Mouse (Mus musculus): Measurements from ENCODE around the gene Fosl1. TPM values are rescaled to one million over a fixed set of nuclear protein-coding genes. Genes with fewer than 3 reads are reported as not detected.

The Fosl1 gene
- polyA plus RNA-seq, 1 experiment from 2014 or later: not detected

GRCm38 (mm10) chr19:5448354-5449150, 1.2 kb downstream of the Fosl1 start:
- no peak for ATAC-seq (ENCODE audit: insufficient read depth, low FRiP score)
- Histone ChIP-seq H3K4me3 (replicated peaks; ENCODE audit: low read length) (peak overlapping the region; percentile 57), H3K4me1 (ENCODE audit: control insufficient read depth, insufficient read depth, low read length) (peaks cover 15% of the 10 kb centered on the region), H3K4me2 (ENCODE audit: low read depth, low read length) (peak overlapping the region; percentile 99), H3K27me3 (ENCODE audit: control insufficient read depth, insufficient read depth, low read length) (peaks cover 36% of the 10 kb centered on the region), H3K9ac (ENCODE audit: low read length) (peak overlapping the region; percentile 30; the same call in 1 of the 2 replicates), H3K36me3 (ENCODE audit: control insufficient read depth, insufficient read depth, low read length) (no peaks in the 10 kb centered on the region), H3K9me3 (replicated peaks; ENCODE audit: control insufficient read depth, low read length) (no peaks in the 10 kb centered on the region), H3K27ac (ENCODE audit: low read length) (no peak overlapping the region)
- WGBS: 5% methylated on average over 36 of the region's 36 CpGs

GRCm38 (mm10) chr19:5449673-5450072, 2.3 kb downstream of the Fosl1 start:
- H3K9ac ChIP-seq (ENCODE audit: low read length): no peak overlapping the region
- no peak overlapping the region for H3K4me2 ChIP-seq (ENCODE audit: low read depth, low read length)
- no peak overlapping the region for H3K27ac ChIP-seq (ENCODE audit: low read length)
- no peaks in the 10 kb centered on the region for H3K9me3 ChIP-seq (replicated peaks; ENCODE audit: control insufficient read depth, low read length)
- no peak overlapping the region for H3K4me3 ChIP-seq (replicated peaks; ENCODE audit: low read length)
- H3K27me3 ChIP-seq (ENCODE audit: control insufficient read depth, insufficient read depth, low read length): peaks cover 36% of the 10 kb centered on the region
- 69% methylated on average over 3 of the region's 3 CpGs for WGBS
- peaks cover 15% of the 10 kb centered on the region for H3K4me1 ChIP-seq (ENCODE audit: control insufficient read depth, insufficient read depth, low read length)
- H3K36me3 ChIP-seq (ENCODE audit: control insufficient read depth, insufficient read depth, low read length): no peaks in the 10 kb centered on the region
- ATAC-seq (ENCODE audit: insufficient read depth, low FRiP score): no peak

GRCm38 (mm10) chr19:5451766-5452165, 4.4 kb downstream of the Fosl1 start:
- Histone ChIP-seq H3K27me3 (ENCODE audit: control insufficient read depth, insufficient read depth, low read length) (peaks cover 32% of the 10 kb centered on the region), H3K9ac (ENCODE audit: low read length) (no peak overlapping the region)
- WGBS: 74% methylated on average over 6 of the region's 6 CpGs

GRCm38 (mm10) chr19:5455037-5455436, 7.7 kb downstream of the Fosl1 start:
- H3K4me3 ChIP-seq (replicated peaks; ENCODE audit: low read length): peak overlapping the region; percentile 75
- H3K9me3 ChIP-seq (replicated peaks; ENCODE audit: control insufficient read depth, low read length): no peaks in the 10 kb centered on the region
- 75% methylated on average over 12 of the region's 12 CpGs for WGBS
- H3K27me3 ChIP-seq (ENCODE audit: control insufficient read depth, insufficient read depth, low read length): peaks cover 2% of the 10 kb centered on the region
- ATAC-seq (ENCODE audit: insufficient read depth, low FRiP score): no peak
- H3K4me1 ChIP-seq (ENCODE audit: control insufficient read depth, insufficient read depth, low read length): peaks cover 29% of the 10 kb centered on the region
- H3K27ac ChIP-seq (ENCODE audit: low read length): no peak overlapping the region
- peak overlapping the region; percentile 83 for H3K4me2 ChIP-seq (ENCODE audit: low read depth, low read length)
- H3K9ac ChIP-seq (ENCODE audit: low read length): peak overlapping the region; percentile 88; the same call in 1 of the 2 replicates
- H3K36me3 ChIP-seq (ENCODE audit: control insufficient read depth, insufficient read depth, low read length): no peaks in the 10 kb centered on the region

More at GRCm38 (mm10) chr19:5451766-5452165, 4.4 kb downstream of the Fosl1 start:
- H3K27ac ChIP-seq (ENCODE audit: low read length): no peak overlapping the region
- no peak for ATAC-seq (ENCODE audit: insufficient read depth, low FRiP score)
- H3K36me3 ChIP-seq (ENCODE audit: control insufficient read depth, insufficient read depth, low read length): no peaks in the 10 kb centered on the region
- H3K9me3 ChIP-seq (replicated peaks; ENCODE audit: control insufficient read depth, low read length): no peaks in the 10 kb centered on the region
- H3K4me1 ChIP-seq (ENCODE audit: control insufficient read depth, insufficient read depth, low read length): peaks cover 33% of the 10 kb centered on the region
- no peak overlapping the region for H3K4me2 ChIP-seq (ENCODE audit: low read depth, low read length)
- no peak overlapping the region for H3K4me3 ChIP-seq (replicated peaks; ENCODE audit: low read length)

- 55% methylated on average over 8 of the region's 8 CpGs for WGBS
Observed at GRCm38 (mm10) chr19:5455568-5455967, 8.2 kb downstream of the Fosl1 start.

GRCm38 (mm10) chr19:5456241-5456921, 9.0 kb downstream of the Fosl1 start:
- WGBS: 3% methylated on average over 26 of the region's 26 CpGs
- H3K4me1 ChIP-seq (ENCODE audit: control insufficient read depth, insufficient read depth, low read length): peaks cover 35% of the 10 kb centered on the region
- H3K27me3 ChIP-seq (ENCODE audit: control insufficient read depth, insufficient read depth, low read length): no peaks in the 10 kb centered on the region
- H3K27ac ChIP-seq (ENCODE audit: low read length): peak overlapping the region; percentile 91
- ATAC-seq (ENCODE audit: insufficient read depth, low FRiP score): no peak
- peak overlapping the region; percentile 83 for H3K4me2 ChIP-seq (ENCODE audit: low read depth, low read length)
- H3K9me3 ChIP-seq (replicated peaks; ENCODE audit: control insufficient read depth, low read length): no peaks in the 10 kb centered on the region
- peak overlapping the region; percentile 88 for H3K9ac ChIP-seq (ENCODE audit: low read length)
- peak overlapping the region; percentile 75 for H3K4me3 ChIP-seq (replicated peaks; ENCODE audit: low read length)
- no peaks in the 10 kb centered on the region for H3K36me3 ChIP-seq (ENCODE audit: control insufficient read depth, insufficient read depth, low read length)

More at GRCm38 (mm10) chr19:5455568-5455967, 8.2 kb downstream of the Fosl1 start:
- H3K36me3 ChIP-seq (ENCODE audit: control insufficient read depth, insufficient read depth, low read length): no peaks in the 10 kb centered on the region
- H3K9me3 ChIP-seq (replicated peaks; ENCODE audit: control insufficient read depth, low read length): no peaks in the 10 kb centered on the region
- peak overlapping the region; percentile 88 for H3K9ac ChIP-seq (ENCODE audit: low read length)
- H3K4me1 ChIP-seq (ENCODE audit: control insufficient read depth, insufficient read depth, low read length): peaks cover 30% of the 10 kb centered on the region
- no peaks in the 10 kb centered on the region for H3K27me3 ChIP-seq (ENCODE audit: control insufficient read depth, insufficient read depth, low read length)
- H3K4me3 ChIP-seq (replicated peaks; ENCODE audit: low read length): peak overlapping the region; percentile 75
- H3K4me2 ChIP-seq (ENCODE audit: low read depth, low read length): peak overlapping the region; percentile 83
- no peak overlapping the region for H3K27ac ChIP-seq (ENCODE audit: low read length)
- no peak for ATAC-seq (ENCODE audit: insufficient read depth, low FRiP score)

- H3K36me3 ChIP-seq (ENCODE audit: control insufficient read depth, insufficient read depth, low read length): peaks cover 5% of the 10 kb centered on the region; the same call in 1 of the 2 replicates
- peak overlapping the region; percentile 91 for H3K27ac ChIP-seq (ENCODE audit: low read length)
- peak overlapping the region; percentile 75 for H3K4me3 ChIP-seq (replicated peaks; ENCODE audit: low read length)
- no peaks in the 10 kb centered on the region for H3K27me3 ChIP-seq (ENCODE audit: control insufficient read depth, insufficient read depth, low read length)
- H3K4me1 ChIP-seq (ENCODE audit: control insufficient read depth, insufficient read depth, low read length): peaks cover 37% of the 10 kb centered on the region
- H3K9ac ChIP-seq (ENCODE audit: low read length): peak overlapping the region; percentile 88
- H3K4me2 ChIP-seq (ENCODE audit: low read depth, low read length): peak overlapping the region; percentile 83
- ATAC-seq (ENCODE audit: insufficient read depth, low FRiP score): peak; percentile 92
- WGBS: under 1% methylated on average over 70 of the region's 70 CpGs
- H3K9me3 ChIP-seq (replicated peaks; ENCODE audit: control insufficient read depth, low read length): no peaks in the 10 kb centered on the region
Observed at GRCm38 (mm10) chr19:5456922-5457745, 9.8 kb downstream of the Fosl1 start.

- no peak for ATAC-seq (ENCODE audit: insufficient read depth, low FRiP score)
- Histone ChIP-seq H3K36me3 (ENCODE audit: control insufficient read depth, insufficient read depth, low read length) (peaks cover 7% of the 10 kb centered on the region), H3K4me1 (ENCODE audit: control insufficient read depth, insufficient read depth, low read length) (peaks cover 37% of the 10 kb centered on the region), H3K27ac (ENCODE audit: low read length) (peak within 1 kb of the TSS; percentile 91), H3K9me3 (replicated peaks; ENCODE audit: control insufficient read depth, low read length) (no peaks in the 10 kb centered on the region), H3K4me3 (replicated peaks; ENCODE audit: low read length) (peak within 1 kb of the TSS; percentile 75), H3K9ac (ENCODE audit: low read length) (peak within 1 kb of the TSS; percentile 88), H3K4me2 (ENCODE audit: low read depth, low read length) (peak within 1 kb of the TSS; percentile 83), H3K27me3 (ENCODE audit: control insufficient read depth, insufficient read depth, low read length) (no peaks in the 10 kb centered on the region)
- WGBS: 11% methylated on average over 14 of the region's 14 CpGs
Observed at GRCm38 (mm10) chr19:5457746-5458442, 10.5 kb downstream of the Fosl1 start, which contains the start of gene Ccdc85b. Ccdc85b (minus strand) TSS chr19:5457894.
